Mouse (Mus musculus) stomach, embryonic 14.5 days (tissue): ENCODE data around the gene Rabepk. TPM values are rescaled to one million over a fixed set of nuclear protein-coding genes. Genes with fewer than 3 reads are reported as not detected.
"Not testable (repeated sequence)": the region's sequence is repeated elsewhere in the genome, so short reads cannot be mapped to it uniquely, and the experiment has no call there.

Experiments used
- ATAC-seq: fragments of 200-750 bp; cut with Nextera tagmentation; 2 replicates; pipeline ENCODE4 v1.8.0; 2017; ENCODE audit warnings: low read depth, moderate TSS enrichment; ENCODE audit not compliant: insufficient number of reproducible peaks, insufficient read depth, low FRiP score
- H3K27ac ChIP-seq: fragments of 300-500 bp; sonication (generic); 2 replicates; pipeline ENCODE4 v1.5.1; 2014; ENCODE audit warnings: mild to moderate bottlenecking, low read length, moderate library complexity, mixed read lengths
- H3K27me3 ChIP-seq: fragments of 300-500 bp; sonication (generic); 2 replicates; pipeline ENCODE4 v1.6.1; 2014; ENCODE audit warnings: low read length, control low read depth, mixed read lengths; ENCODE audit not compliant: control insufficient read depth, insufficient read depth
- H3K36me3 ChIP-seq: fragments of 300-500 bp; sonication (generic); 2 replicates; pipeline ENCODE4 v1.6.1; 2014; ENCODE audit warnings: mild to moderate bottlenecking, control low read depth, low read length, moderate library complexity, mixed read lengths; ENCODE audit not compliant: control insufficient read depth, insufficient read depth
- H3K4me1 ChIP-seq: fragments of 300-500 bp; sonication (generic); 2 replicates; pipeline ENCODE4 v1.6.1; 2014; ENCODE audit warnings: low read length, control low read depth, mixed read lengths; ENCODE audit not compliant: control insufficient read depth, insufficient read depth
- H3K4me2 ChIP-seq: fragments of 300-500 bp; sonication (generic); replicated peaks from 2 replicates; pipeline ENCODE4 v1.6.1; 2014; ENCODE audit warnings: low read depth, low read length, control low read depth
- H3K4me3 ChIP-seq: fragments of 300-500 bp; sonication (generic); 2 replicates; pipeline ENCODE4 v1.5.1; 2014; ENCODE audit warnings: low read depth, low read length, control low read depth
- H3K9ac ChIP-seq: fragments of 300-500 bp; sonication (generic); replicated peaks from 2 replicates; pipeline ENCODE4 v1.6.1; 2014; ENCODE audit warnings: low read depth, mild to moderate bottlenecking, control low read depth, low read length, moderate library complexity, mixed read lengths
- H3K9me3 ChIP-seq: fragments of 300-500 bp; sonication (generic); 2 replicates; pipeline ENCODE4 v1.6.1; 2016; ENCODE audit warnings: low read depth, low read length, control low read depth; ENCODE audit not compliant: control insufficient read depth
- WGBS: fragments of 180-500 bp; shearing (Covaris S2); extraction: QIAGEN DNeasy Blood & Tissue Kit; methylation state at CpG from one replicate; pipeline ENCODE4 v1.1.7; 2014; 5-methylcytosine and 5-hydroxymethylcytosine counted together
- polyA plus RNA-seq: library from polyadenylated mRNA; unstranded; fragments of >200 nt; fragmentation: Nextera tagmentation; extraction: Ambion mirVana; gene quantifications from 2 replicates; pipeline ENCODE4 v1.2.1, GENCODE M21; 2014

The Rabepk gene
- 43.1 and 43.7 TPM in 2 replicates for polyA plus RNA-seq

- no peaks in the 10 kb centered on the region for H3K27me3 ChIP-seq
- WGBS, result 3% methylated on average over 44 of the region's 44 CpGs
- peak; percentile 83 for ATAC-seq
- H3K4me3 ChIP-seq, result peak within 1 kb of the TSS; percentile 57
- H3K9me3 ChIP-seq, result no peaks in the 10 kb centered on the region
- H3K27ac ChIP-seq, result peak within 1 kb of the TSS; percentile 3; the same call in 1 of the 2 replicates
- H3K9ac ChIP-seq, result peak within 1 kb of the TSS; percentile 37
- peaks cover 13% of the 10 kb centered on the region; the same call in 1 of the 2 replicates for H3K4me1 ChIP-seq
- no peaks in the 10 kb centered on the region for H3K36me3 ChIP-seq
- peak within 1 kb of the TSS; percentile 50 for H3K4me2 ChIP-seq
Measured at GRCm38 (mm10) chr2:34799357-34800256, at the start of gene Rabepk. Rabepk (minus strand) TSS chr2:34799912.

- Histone ChIP-seq H3K27me3 (no peaks in the 10 kb centered on the region), H3K27ac (no peak overlapping the region), H3K4me2 (no peak overlapping the region), H3K36me3 (peaks cover 16% of the 10 kb centered on the region), H3K9ac (no peak overlapping the region), H3K4me3 (no peak overlapping the region), H3K9me3 (no peaks in the 10 kb centered on the region), H3K4me1 (no peaks in the 10 kb centered on the region)
- ATAC-seq, result no peak
- 88% methylated on average over 1 of the region's 1 CpGs for WGBS
Measured at GRCm38 (mm10) chr2:34847702-34848101, 48.0 kb upstream of the Rabepk start.

- H3K27ac ChIP-seq, result no peak overlapping the region
- no peaks in the 10 kb centered on the region for H3K27me3 ChIP-seq
- no peaks in the 10 kb centered on the region for H3K9me3 ChIP-seq
- H3K4me2 ChIP-seq, result no peak overlapping the region
- no peaks in the 10 kb centered on the region for H3K4me1 ChIP-seq
- ATAC-seq, result no peak
- no peak overlapping the region for H3K4me3 ChIP-seq
- no peaks in the 10 kb centered on the region for H3K36me3 ChIP-seq
- WGBS, result 82% methylated on average over 11 of the region's 11 CpGs
- no peak overlapping the region for H3K9ac ChIP-seq
Measured at GRCm38 (mm10) chr2:34843211-34843939, 43.7 kb upstream of the Rabepk start.

GRCm38 (mm10) chr2:34841706-34842105 is 42.0 kb upstream of the Rabepk start:
- 90% methylated on average over 8 of the region's 8 CpGs for WGBS

GRCm38 (mm10) chr2:34840143-34840542 is 40.4 kb upstream of the Rabepk start:
- H3K9me3 ChIP-seq, ATAC-seq, H3K4me2 ChIP-seq, H3K4me1 ChIP-seq, H3K4me3 ChIP-seq, H3K27ac ChIP-seq, H3K36me3 ChIP-seq, H3K27me3 ChIP-seq, H3K9ac ChIP-seq: not testable (repeated sequence)
- WGBS, result 81% methylated on average over 5 of the region's 5 CpGs

More at GRCm38 (mm10) chr2:34841706-34842105, 42.0 kb upstream of the Rabepk start:
- H3K4me3 ChIP-seq, result no peak overlapping the region
- ATAC-seq, result no peak
- no peaks in the 10 kb centered on the region for H3K9me3 ChIP-seq
- H3K9ac ChIP-seq, result no peak overlapping the region
- no peak overlapping the region for H3K4me2 ChIP-seq
- H3K4me1 ChIP-seq, result no peaks in the 10 kb centered on the region
- H3K27ac ChIP-seq, result no peak overlapping the region
- H3K27me3 ChIP-seq, result no peaks in the 10 kb centered on the region
- H3K36me3 ChIP-seq, result no peaks in the 10 kb centered on the region

GRCm38 (mm10) chr2:34835669-34836068 is 36.0 kb upstream of the Rabepk start:
- Histone ChIP-seq H3K36me3 (no peaks in the 10 kb centered on the region), H3K4me1 (no peaks in the 10 kb centered on the region), H3K9ac (no peak overlapping the region), H3K27me3 (no peaks in the 10 kb centered on the region), H3K4me2 (no peak overlapping the region), H3K9me3 (no peaks in the 10 kb centered on the region), H3K27ac (no peak overlapping the region), H3K4me3 (no peak overlapping the region)
- WGBS, result 84% methylated on average over 3 of the region's 3 CpGs
- ATAC-seq, result no peak

GRCm38 (mm10) chr2:34833624-34834023 is 33.9 kb upstream of the Rabepk start:
- Histone ChIP-seq H3K4me1 (no peaks in the 10 kb centered on the region), H3K27me3 (no peaks in the 10 kb centered on the region), H3K36me3 (no peaks in the 10 kb centered on the region), H3K9me3 (no peaks in the 10 kb centered on the region), H3K9ac (no peak overlapping the region), H3K4me3 (no peak overlapping the region), H3K4me2 (no peak overlapping the region), H3K27ac (no peak overlapping the region)
- no peak for ATAC-seq
- WGBS, result 89% methylated on average over 17 of the region's 17 CpGs

GRCm38 (mm10) chr2:34832766-34833457 is 33.2 kb upstream of the Rabepk start, which contains the start of gene Gm34653:
Gm34653 (plus strand) TSS chr2:34833007.
- H3K36me3 ChIP-seq, H3K27ac ChIP-seq, ATAC-seq, H3K4me1 ChIP-seq, H3K4me2 ChIP-seq, H3K27me3 ChIP-seq, H3K9ac ChIP-seq, H3K4me3 ChIP-seq, H3K9me3 ChIP-seq: not testable (repeated sequence)
- WGBS, result 73% methylated on average over 11 of the region's 11 CpGs
